ENCODE assay signal across 8 mouse cellular contexts in the genomic region with DNA sequence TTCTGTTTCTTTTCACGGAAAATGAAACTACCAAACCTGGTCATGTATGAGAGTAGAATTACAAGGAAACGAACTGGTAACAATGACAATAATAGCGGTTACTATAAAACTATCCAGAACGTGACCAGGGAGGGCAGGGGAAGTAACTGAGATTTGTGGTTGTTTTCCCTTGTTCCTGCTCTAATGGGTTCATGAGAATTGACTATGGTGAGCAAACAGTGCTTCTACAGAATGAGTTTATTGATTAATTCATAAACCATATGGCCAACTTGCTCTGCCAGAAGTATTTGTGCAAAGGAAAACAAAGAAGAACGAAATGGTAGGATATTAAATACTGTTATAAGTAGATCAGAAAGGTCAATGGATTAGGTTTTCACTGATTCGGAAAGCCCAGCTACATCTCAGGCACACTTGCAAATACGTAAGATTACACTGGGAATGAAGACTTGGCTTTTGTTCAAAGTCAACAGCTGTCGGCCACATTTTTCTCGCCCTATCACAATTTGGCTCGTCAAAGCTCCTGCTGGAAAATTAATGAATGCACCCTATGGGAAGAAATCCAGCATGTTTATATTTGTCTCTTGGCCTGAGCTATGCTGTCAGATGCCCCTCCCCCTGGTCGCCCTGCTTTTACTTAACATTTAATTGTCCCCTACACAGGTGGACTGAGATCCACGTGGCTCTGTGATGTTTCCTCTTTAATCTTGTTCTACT.
A peak's percentile ranks its signal among the peaks of the same experiment; 100 is the strongest.
DNase-seq lines count a peak whose midpoint lies in the region; ATAC-seq and TF ChIP-seq lines count a peak whose summit lies in the region.

No protein-coding gene starts in this region.

- no peaks in the 10 kb centered on the region for H3K36me3 ChIP-seq in kidney, embryonic 16.5 days (ENCODE audit: insufficient read depth, low read length)
- H3K36me3 ChIP-seq in kidney, embryonic 15.5 days: no peaks in the 10 kb centered on the region
- no peaks in the 10 kb centered on the region for H3K36me3 ChIP-seq in forebrain, postnatal 0 days (ENCODE audit: insufficient read depth)
- no peaks in the 10 kb centered on the region for H3K36me3 ChIP-seq in limb, embryonic 14.5 days (ENCODE audit: control insufficient read depth, insufficient read depth, low read length)

- no peak overlapping the region for H3K27ac ChIP-seq in kidney, embryonic 16.5 days (ENCODE audit: low read length)
- no peak overlapping the region for H3K27ac ChIP-seq in kidney, embryonic 15.5 days
- H3K27ac ChIP-seq in forebrain, postnatal 0 days (ENCODE audit: low read depth, low read length): no peak overlapping the region
- H3K27ac ChIP-seq in limb, embryonic 14.5 days (replicated peaks; ENCODE audit: low read depth, low read length): no peak overlapping the region

- peaks cover 4% of the 10 kb centered on the region; the same call in 1 of the 2 replicates for H3K4me1 ChIP-seq in kidney, embryonic 16.5 days (ENCODE audit: insufficient read depth, low read length)
- H3K4me1 ChIP-seq in kidney, embryonic 15.5 days: peaks cover 10% of the 10 kb centered on the region
- no peaks in the 10 kb centered on the region for H3K4me1 ChIP-seq in forebrain, postnatal 0 days (ENCODE audit: insufficient read depth)
- peaks cover 12% of the 10 kb centered on the region; the same call in 1 of the 2 replicates for H3K4me1 ChIP-seq in limb, embryonic 14.5 days (ENCODE audit: control insufficient read depth, insufficient read depth, low read length)

- H3K4me3 ChIP-seq in kidney, embryonic 16.5 days (ENCODE audit: low read length): no peak overlapping the region
- no peak overlapping the region for H3K4me3 ChIP-seq in kidney, embryonic 15.5 days (replicated peaks)
- no peak overlapping the region for H3K4me3 ChIP-seq in forebrain, postnatal 0 days (ENCODE audit: low read depth, low read length)
- no peak overlapping the region for H3K4me3 ChIP-seq in limb, embryonic 14.5 days (replicated peaks; ENCODE audit: low read length)

- peak; percentile 86 for DNase-seq in brain, embryonic 14.5 days (ENCODE audit: low read depth)
- DNase-seq in forebrain, postnatal 0 days: peak; percentile 44
- peak; percentile 80 for DNase-seq in limb, embryonic 14.5 days (ENCODE audit: low spot score)
- DNase-seq in spleen, postnatal 36 days (ENCODE audit: low spot score in 2 of 2): no peak

- H3K9ac ChIP-seq in kidney, embryonic 16.5 days (replicated peaks; ENCODE audit: low read length): no peak overlapping the region
- H3K9ac ChIP-seq in kidney, embryonic 15.5 days: no peak overlapping the region
- H3K9ac ChIP-seq in forebrain, postnatal 0 days: no peak overlapping the region
- no peak overlapping the region for H3K9ac ChIP-seq in limb, embryonic 14.5 days (ENCODE audit: low read depth, low read length, severe bottlenecking)

- peak overlapping the region; percentile 18; the same call in 1 of the 2 replicates for H3K4me2 ChIP-seq in kidney, embryonic 16.5 days (replicated peaks; ENCODE audit: low read depth, low read length)
- H3K4me2 ChIP-seq in kidney, embryonic 15.5 days: no peak overlapping the region; the same call in 1 of the 2 replicates
- no peak overlapping the region for H3K4me2 ChIP-seq in forebrain, postnatal 0 days (ENCODE audit: low read depth)
- no peak overlapping the region for H3K4me2 ChIP-seq in limb, embryonic 14.5 days (replicated peaks; ENCODE audit: low read depth, low read length, severe bottlenecking)

- no peaks in the 10 kb centered on the region for H3K27me3 ChIP-seq in kidney, embryonic 16.5 days (ENCODE audit: insufficient read depth, low read length)
- H3K27me3 ChIP-seq in kidney, embryonic 15.5 days: no peaks in the 10 kb centered on the region
- H3K27me3 ChIP-seq in forebrain, postnatal 0 days (ENCODE audit: insufficient read depth, low read length): no peaks in the 10 kb centered on the region
- no peaks in the 10 kb centered on the region for H3K27me3 ChIP-seq in limb, embryonic 14.5 days (ENCODE audit: control insufficient read depth, insufficient read depth, low read length)

- TF ChIP-seq CTCF in brain, embryonic 14.5 days (IDR thresholded peaks at IDR 0.05; ENCODE audit: borderline replicate concordance, extremely low read depth, insufficient read depth, insufficient read length): no peak
- TF ChIP-seq CTCF in forebrain, postnatal 0 days (IDR thresholded peaks at IDR 0.05; ENCODE audit: low read depth): no peak

- 36% methylated on average over 12 of the region's 12 CpGs for WGBS in kidney, embryonic 16.5 days
- WGBS in kidney, embryonic 15.5 days: 45% methylated on average over 12 of the region's 12 CpGs
- WGBS in forebrain, postnatal 0 days: 42% methylated on average over 12 of the region's 12 CpGs
- 33% methylated on average over 12 of the region's 12 CpGs for WGBS in limb, embryonic 14.5 days

- no peak for TF ChIP-seq POLR2A in brain, embryonic 14.5 days (IDR thresholded peaks at IDR 0.05; ENCODE audit: borderline replicate concordance, extremely low read depth, insufficient read depth, insufficient read length, poor library complexity, severe bottlenecking)
- no peak for TF ChIP-seq POLR2A in limb, embryonic 14.5 days (IDR thresholded peaks at IDR 0.05; ENCODE audit: borderline replicate concordance, extremely low read depth, insufficient read depth, insufficient read length)

- no peaks in the 10 kb centered on the region for H3K9me3 ChIP-seq in kidney, embryonic 16.5 days (ENCODE audit: low read length)
- no peaks in the 10 kb centered on the region for H3K9me3 ChIP-seq in kidney, embryonic 15.5 days (replicated peaks)
- no peaks in the 10 kb centered on the region for H3K9me3 ChIP-seq in forebrain, postnatal 0 days (ENCODE audit: low read length)
- no peaks in the 10 kb centered on the region for H3K9me3 ChIP-seq in limb, embryonic 14.5 days (ENCODE audit: control insufficient read depth, low read length)

- peak; percentile 75; the same call in 1 of the 2 replicates for ATAC-seq in kidney, embryonic 16.5 days (ENCODE audit: low FRiP score, low TSS enrichment)
- ATAC-seq in kidney, embryonic 15.5 days (replicated peaks; ENCODE audit: low FRiP score): no peak
- ATAC-seq in forebrain, postnatal 0 days: peak; percentile 29; the same call in 1 of the 2 replicates
- peak; percentile 37; the same call in 1 of the 2 replicates for ATAC-seq in limb, embryonic 14.5 days (ENCODE audit: low FRiP score, low read depth)
- ATAC-seq in erythroid progenitor cell, adult 5-6 weeks (replicated peaks; ENCODE audit: low FRiP score, poor library complexity, severe bottlenecking): no peak
- ATAC-seq in megakaryocyte progenitor cell, adult 5-6 weeks (replicated peaks; ENCODE audit: poor library complexity): no peak

Comparison
In these comparisons a context has a peak if more than half of its experiments do, and no peak if none do; other contexts are left out.
1. ATAC-seq: peak in kidney, embryonic 16.5 days (single experiment), forebrain, postnatal 0 days (single experiment) and limb, embryonic 14.5 days (single experiment); none in kidney, embryonic 15.5 days (single experiment), erythroid progenitor cell, adult 5-6 weeks (single experiment) and megakaryocyte progenitor cell, adult 5-6 weeks (single experiment).
2. DNase-seq: peak in brain, embryonic 14.5 days (single experiment), forebrain, postnatal 0 days (single experiment) and limb, embryonic 14.5 days (single experiment); none in spleen, postnatal 36 days (0 of 2).